Mouse (Mus musculus): ENCODE results near the gene Sh2d6.

The Sh2d6 gene

GRCm38 (mm10) chr6:72537998-72538500 lies 16.5 kb upstream of the Sh2d6 start:
- no peak for DNase-seq (ENCODE audit: inconsistent age in 2 of 2, low spot score in 1 of 2)

GRCm38 (mm10) chr6:72535165-72535564 lies 13.7 kb upstream of the Sh2d6 start:
- DNase-seq (ENCODE audit: inconsistent age in 2 of 2, low spot score in 1 of 2): peak; percentile 80 to 94

GRCm38 (mm10) chr6:72534035-72534809 lies 12.7 kb upstream of the Sh2d6 start:
- peak; percentile 64 to 91 for DNase-seq (ENCODE audit: inconsistent age in 2 of 2, low spot score in 1 of 2)

GRCm38 (mm10) chr6:72533555-72533954 lies 12.0 kb upstream of the Sh2d6 start:
- peak in 1 of 2 experiments; percentile 39 for DNase-seq (ENCODE audit: inconsistent age in 2 of 2, low spot score in 1 of 2)

- DNase-seq (ENCODE audit: inconsistent age in 2 of 2, low spot score in 1 of 2): no peak
Observed at GRCm38 (mm10) chr6:72532580-72532979, 11.1 kb upstream of the Sh2d6 start.

GRCm38 (mm10) chr6:72528410-72529151 lies 7.1 kb upstream of the Sh2d6 start:
- peak; percentile 86 to 92 for DNase-seq (ENCODE audit: inconsistent age in 2 of 2, low spot score in 1 of 2)

- peak; percentile 32 to 72 for DNase-seq (ENCODE audit: inconsistent age in 2 of 2, low spot score in 1 of 2)
Observed at GRCm38 (mm10) chr6:72527070-72527469, 5.6 kb upstream of the Sh2d6 start.

GRCm38 (mm10) chr6:72524160-72524559 lies 2.7 kb upstream of the Sh2d6 start:
- DNase-seq (ENCODE audit: inconsistent age in 2 of 2, low spot score in 1 of 2): no peak

GRCm38 (mm10) chr6:72523222-72523621 lies 1.7 kb upstream of the Sh2d6 start:
- no peak for DNase-seq (ENCODE audit: inconsistent age in 2 of 2, low spot score in 1 of 2)

- DNase-seq (ENCODE audit: inconsistent age in 2 of 2, low spot score in 1 of 2): no peak
Observed at GRCm38 (mm10) chr6:72522288-72522687, 781 bp upstream of the Sh2d6 start.

- DNase-seq (ENCODE audit: inconsistent age in 2 of 2, low spot score in 1 of 2): no peak
Observed at GRCm38 (mm10) chr6:72520904-72521303, 603 bp downstream of the Sh2d6 start.

- DNase-seq (ENCODE audit: inconsistent age in 2 of 2, low spot score in 1 of 2): no peak
Observed at GRCm38 (mm10) chr6:72519892-72520663, 1.4 kb downstream of the Sh2d6 start.

- no peak for DNase-seq (ENCODE audit: inconsistent age in 2 of 2, low spot score in 1 of 2)
Observed at GRCm38 (mm10) chr6:72519303-72519702, 2.2 kb downstream of the Sh2d6 start.

GRCm38 (mm10) chr6:72518842-72519241 lies 2.7 kb downstream of the Sh2d6 start:
- no peak for DNase-seq (ENCODE audit: inconsistent age in 2 of 2, low spot score in 1 of 2)

- no peak for DNase-seq (ENCODE audit: inconsistent age in 2 of 2, low spot score in 1 of 2)
Observed at GRCm38 (mm10) chr6:72515644-72516043, 5.9 kb downstream of the Sh2d6 start.

GRCm38 (mm10) chr6:72513071-72513440 lies 8.5 kb downstream of the Sh2d6 start:
- no peak for DNase-seq (ENCODE audit: inconsistent age in 2 of 2, low spot score in 1 of 2)

GRCm38 (mm10) chr6:72512386-72513070 lies 9.0 kb downstream of the Sh2d6 start:
- DNase-seq (ENCODE audit: inconsistent age in 2 of 2, low spot score in 1 of 2): peak; percentile 94 to 98

- DNase-seq (ENCODE audit: inconsistent age in 2 of 2, low spot score in 1 of 2): peak; percentile 50 to 76
Observed at GRCm38 (mm10) chr6:72510686-72511421, 10.7 kb downstream of the Sh2d6 start.

- no peak for DNase-seq (ENCODE audit: inconsistent age in 2 of 2, low spot score in 1 of 2)
Observed at GRCm38 (mm10) chr6:72509872-72510435, 11.6 kb downstream of the Sh2d6 start.

GRCm38 (mm10) chr6:72508596-72508995 lies 12.9 kb downstream of the Sh2d6 start:
- DNase-seq (ENCODE audit: inconsistent age in 2 of 2, low spot score in 1 of 2): peak in 1 of 2 experiments; percentile 66

All from adrenal gland, adult (tissue).